Mouse (Mus musculus): ENCODE measurements around the gene Cyp27a1.

Cyp27a1 gene

GRCm38 (mm10) chr1:74713099-74713858 lies at the start of gene Cyp27a1:
Gene Cyp27a1, plus strand, starts transcription at chr1:74713574.
- peak; percentile 82 for DNase-seq

GRCm38 (mm10) chr1:74665153-74665552 lies 48.2 kb upstream of the Cyp27a1 start:
- no peak for DNase-seq

GRCm38 (mm10) chr1:74668371-74668770 lies 45.0 kb upstream of the Cyp27a1 start:
- no peak for DNase-seq

GRCm38 (mm10) chr1:74672731-74673130 lies 40.6 kb upstream of the Cyp27a1 start:
- DNase-seq: peak; percentile 25

- DNase-seq: no peak
Measured at GRCm38 (mm10) chr1:74676863-74677262, 36.5 kb upstream of the Cyp27a1 start.

- DNase-seq: no peak
Measured at GRCm38 (mm10) chr1:74677843-74678242, 35.5 kb upstream of the Cyp27a1 start.

- DNase-seq: no peak
Measured at GRCm38 (mm10) chr1:74687131-74687530, 26.2 kb upstream of the Cyp27a1 start.

- DNase-seq: no peak
Measured at GRCm38 (mm10) chr1:74693891-74694583, 19.3 kb upstream of the Cyp27a1 start.

- DNase-seq: no peak
Measured at GRCm38 (mm10) chr1:74695836-74696235, 17.5 kb upstream of the Cyp27a1 start.

GRCm38 (mm10) chr1:74697416-74697815 lies 16.0 kb upstream of the Cyp27a1 start:
- peak; percentile 56 for DNase-seq

- DNase-seq: no peak
Measured at GRCm38 (mm10) chr1:74698353-74698752, 15.0 kb upstream of the Cyp27a1 start.

- peak; percentile 28 for DNase-seq
Measured at GRCm38 (mm10) chr1:74698791-74699190, 14.6 kb upstream of the Cyp27a1 start.

- no peak for DNase-seq
Measured at GRCm38 (mm10) chr1:74702142-74702553, 11.2 kb upstream of the Cyp27a1 start.

GRCm38 (mm10) chr1:74704156-74704555 lies 9.2 kb upstream of the Cyp27a1 start:
- DNase-seq: no peak

GRCm38 (mm10) chr1:74705016-74705415 lies 8.4 kb upstream of the Cyp27a1 start:
- DNase-seq: no peak

GRCm38 (mm10) chr1:74709566-74709965 lies 3.8 kb upstream of the Cyp27a1 start:
- DNase-seq: no peak

GRCm38 (mm10) chr1:74712046-74712445 lies 1.3 kb upstream of the Cyp27a1 start:
- DNase-seq: no peak

GRCm38 (mm10) chr1:74712461-74713098 lies 794 bp upstream of the Cyp27a1 start:
- DNase-seq: no peak

- no peak for DNase-seq
Measured at GRCm38 (mm10) chr1:74713859-74714730, 721 bp downstream of the Cyp27a1 start.

- DNase-seq: no peak
Measured at GRCm38 (mm10) chr1:74714967-74715366, 1.6 kb downstream of the Cyp27a1 start.

GRCm38 (mm10) chr1:74715468-74715867 lies 2.1 kb downstream of the Cyp27a1 start:
- no peak for DNase-seq

GRCm38 (mm10) chr1:74715886-74716285 lies 2.5 kb downstream of the Cyp27a1 start:
- DNase-seq: no peak

GRCm38 (mm10) chr1:74718113-74718512 lies 4.7 kb downstream of the Cyp27a1 start:
- DNase-seq: no peak

All from kidney, adult 18-20 months (tissue).